Mouse (Mus musculus) midbrain, embryonic 12.5 days (tissue): ENCODE measurements around the gene Tmem95. TPM values are rescaled to one million over a fixed set of nuclear protein-coding genes. Genes with fewer than 3 reads are reported as not detected.
A peak's percentile ranks its signal among the peaks of the same experiment; 100 is the strongest.

Source experiments
- ATAC-seq: fragments of 200-750 bp; cut with Nextera tagmentation; 2 replicates; pipeline ENCODE4 v1.8.0; 2017; ENCODE audit warnings: low read depth, moderate TSS enrichment, moderate library complexity; ENCODE audit not compliant: low FRiP score
- H3K27ac ChIP-seq: fragments of 300-500 bp; sonication (generic); replicated peaks from 2 replicates; pipeline ENCODE4 v1.5.1; 2016; ENCODE audit warnings: mild to moderate bottlenecking
- H3K27me3 ChIP-seq: fragments of 300-500 bp; sonication (generic); 2 replicates; pipeline ENCODE4 v1.6.1; 2016; ENCODE audit warnings: mild to moderate bottlenecking
- H3K36me3 ChIP-seq: fragments of 300-500 bp; sonication (generic); 2 replicates; pipeline ENCODE4 v1.6.1; 2016
- H3K4me1 ChIP-seq: fragments of 300-500 bp; sonication (generic); 2 replicates; pipeline ENCODE4 v1.6.1; 2016
- H3K4me2 ChIP-seq: fragments of 300-500 bp; sonication (generic); replicated peaks from 2 replicates; pipeline ENCODE4 v1.6.1; 2016; ENCODE audit warnings: mild to moderate bottlenecking, moderate library complexity
- H3K4me3 ChIP-seq: fragments of 300-500 bp; sonication (generic); 2 replicates; pipeline ENCODE4 v1.5.1; 2016; ENCODE audit warnings: mild to moderate bottlenecking
- H3K9ac ChIP-seq: fragments of 300-500 bp; sonication (generic); replicated peaks from 2 replicates; pipeline ENCODE4 v1.6.1; 2016; ENCODE audit warnings: mild to moderate bottlenecking, moderate library complexity
- H3K9me3 ChIP-seq: fragments of 300-500 bp; sonication (generic); 2 replicates; pipeline ENCODE4 v1.6.1; 2016; ENCODE audit warnings: mild to moderate bottlenecking
- WGBS: fragments of 180-500 bp; shearing (Covaris S2); methylation state at CpG from one replicate; pipeline ENCODE4 v1.1.7; 2016; 5-methylcytosine and 5-hydroxymethylcytosine counted together
- polyA plus RNA-seq: library from polyadenylated mRNA; unstranded; fragments of >200 nt; fragmentation: Nextera tagmentation; extraction: Ambion mirVana; gene quantifications from 2 replicates; pipeline ENCODE4 v1.2.1, GENCODE M21; 2016

Gene Tmem95
- polyA plus RNA-seq, 1 experiment from 2014 or later: not detected

- Histone ChIP-seq H3K4me2 (no peak overlapping the region), H3K36me3 (no peaks in the 10 kb centered on the region), H3K4me1 (peaks cover 24% of the 10 kb centered on the region), H3K9me3 (no peaks in the 10 kb centered on the region), H3K4me3 (no peak overlapping the region), H3K27ac (no peak overlapping the region), H3K27me3 (peaks cover 32% of the 10 kb centered on the region), H3K9ac (no peak overlapping the region)
- WGBS: 88% methylated on average over 9 of the region's 9 CpGs
- no peak for ATAC-seq
These were observed 6.4 kb upstream of the Tmem95 start for GRCm38 (mm10) chr11:69884240-69884639.

- Histone ChIP-seq H3K27ac (no peak overlapping the region), H3K27me3 (peaks cover 34% of the 10 kb centered on the region), H3K9ac (no peak overlapping the region), H3K4me1 (peaks cover 24% of the 10 kb centered on the region), H3K36me3 (no peaks in the 10 kb centered on the region), H3K9me3 (no peaks in the 10 kb centered on the region), H3K4me2 (no peak overlapping the region), H3K4me3 (no peak overlapping the region)
- no peak for ATAC-seq
- WGBS: 91% methylated on average over 8 of the region's 8 CpGs
These were observed 5.8 kb upstream of the Tmem95 start for GRCm38 (mm10) chr11:69883527-69884151.

GRCm38 (mm10) chr11:69883066-69883465 is 5.2 kb upstream of the Tmem95 start:
- no peak for ATAC-seq
- 59% methylated on average over 4 of the region's 4 CpGs for WGBS
- Histone ChIP-seq H3K4me2 (no peak overlapping the region), H3K9me3 (no peaks in the 10 kb centered on the region), H3K27ac (no peak overlapping the region), H3K9ac (no peak overlapping the region), H3K36me3 (no peaks in the 10 kb centered on the region), H3K27me3 (peaks cover 34% of the 10 kb centered on the region), H3K4me3 (no peak overlapping the region), H3K4me1 (peaks cover 24% of the 10 kb centered on the region)

GRCm38 (mm10) chr11:69881787-69882670 is 4.2 kb upstream of the Tmem95 start:
- no peak; the same call in 1 of the 2 replicates for ATAC-seq
- Histone ChIP-seq H3K4me1 (peaks cover 27% of the 10 kb centered on the region), H3K4me3 (peak overlapping the region; percentile 48), H3K9ac (no peak overlapping the region), H3K9me3 (no peaks in the 10 kb centered on the region), H3K27me3 (peaks cover 39% of the 10 kb centered on the region), H3K36me3 (no peaks in the 10 kb centered on the region), H3K27ac (no peak overlapping the region), H3K4me2 (peak overlapping the region; percentile 71)
- WGBS: 60% methylated on average over 21 of the region's 21 CpGs

GRCm38 (mm10) chr11:69880853-69881603 is 3.2 kb upstream of the Tmem95 start, which contains the start of gene Kctd11:
TSS of gene Kctd11 (minus strand) at chr11:69881406.
- Histone ChIP-seq H3K9ac (peak within 1 kb of the TSS; percentile 37), H3K4me2 (peak within 1 kb of the TSS; percentile 71), H3K27me3 (peaks cover 39% of the 10 kb centered on the region), H3K27ac (0 out of 2 replicates have a peak within 1 kb of the TSS, but pooled peaks have one; percentile 10), H3K9me3 (no peaks in the 10 kb centered on the region), H3K36me3 (no peaks in the 10 kb centered on the region), H3K4me3 (peak within 1 kb of the TSS; percentile 48), H3K4me1 (peaks cover 29% of the 10 kb centered on the region)
- peak; percentile 75 for ATAC-seq
- WGBS: under 1% methylated on average over 46 of the region's 46 CpGs

GRCm38 (mm10) chr11:69880506-69880852 is 2.7 kb upstream of the Tmem95 start:
- H3K36me3 ChIP-seq: no peaks in the 10 kb centered on the region
- WGBS: under 1% methylated on average over 18 of the region's 18 CpGs
- peak overlapping the region; percentile 71 for H3K4me2 ChIP-seq
- H3K9ac ChIP-seq: peak overlapping the region; percentile 37; the same call in 1 of the 2 replicates
- peaks cover 38% of the 10 kb centered on the region for H3K27me3 ChIP-seq
- peak overlapping the region; percentile 48 for H3K4me3 ChIP-seq
- H3K4me1 ChIP-seq: peaks cover 29% of the 10 kb centered on the region
- peak; percentile 55 for ATAC-seq
- no peaks in the 10 kb centered on the region for H3K9me3 ChIP-seq
- 0 out of 2 replicates have a peak overlapping the region, but pooled peaks have one; percentile 10 for H3K27ac ChIP-seq

- no peak overlapping the region for H3K27ac ChIP-seq
- 60% methylated on average over 15 of the region's 15 CpGs for WGBS
- H3K4me1 ChIP-seq: peaks cover 29% of the 10 kb centered on the region
- peak overlapping the region; percentile 48; the same call in 1 of the 2 replicates for H3K4me3 ChIP-seq
- H3K9ac ChIP-seq: peak overlapping the region; percentile 37; the same call in 1 of the 2 replicates
- H3K4me2 ChIP-seq: peak overlapping the region; percentile 71
- ATAC-seq: no peak
- H3K27me3 ChIP-seq: peaks cover 35% of the 10 kb centered on the region
- no peaks in the 10 kb centered on the region for H3K36me3 ChIP-seq
- no peaks in the 10 kb centered on the region for H3K9me3 ChIP-seq
These were observed 1.9 kb upstream of the Tmem95 start for GRCm38 (mm10) chr11:69879711-69880110.

GRCm38 (mm10) chr11:69878952-69879351 is 1.1 kb upstream of the Tmem95 start:
- Histone ChIP-seq H3K9ac (no peak overlapping the region), H3K36me3 (no peaks in the 10 kb centered on the region), H3K4me1 (peaks cover 29% of the 10 kb centered on the region), H3K27ac (no peak overlapping the region), H3K27me3 (peaks cover 35% of the 10 kb centered on the region), H3K9me3 (no peaks in the 10 kb centered on the region), H3K4me3 (no peak overlapping the region), H3K4me2 (no peak overlapping the region; the same call in 1 of the 2 replicates)
- 91% methylated on average over 6 of the region's 6 CpGs for whole genome bisulfite sequencing
- no peak for ATAC-seq

GRCm38 (mm10) chr11:69878399-69878798 is 581 bp upstream of the Tmem95 start:
- Histone ChIP-seq H3K27me3 (peaks cover 35% of the 10 kb centered on the region), H3K27ac (no peak overlapping the region), H3K9me3 (no peaks in the 10 kb centered on the region), H3K36me3 (no peaks in the 10 kb centered on the region), H3K9ac (no peak overlapping the region), H3K4me1 (peaks cover 29% of the 10 kb centered on the region), H3K4me3 (no peak overlapping the region), H3K4me2 (no peak overlapping the region)
- ATAC-seq: no peak
- 62% methylated on average over 3 of the region's 3 CpGs for WGBS

- H3K4me3 ChIP-seq: peak overlapping the region; percentile 15; the same call in 1 of the 2 replicates
- peak; percentile 36; the same call in 1 of the 2 replicates for ATAC-seq
- H3K9me3 ChIP-seq: no peaks in the 10 kb centered on the region
- WGBS: 2% methylated on average over 12 of the region's 12 CpGs
- H3K4me1 ChIP-seq: peaks cover 29% of the 10 kb centered on the region
- H3K27me3 ChIP-seq: peaks cover 27% of the 10 kb centered on the region
- H3K27ac ChIP-seq: no peak overlapping the region
- H3K36me3 ChIP-seq: no peaks in the 10 kb centered on the region
- H3K4me2 ChIP-seq: peak overlapping the region; percentile 40
- H3K9ac ChIP-seq: peak overlapping the region; percentile 39; the same call in 1 of the 2 replicates
These were observed 951 bp downstream of the Tmem95 start for GRCm38 (mm10) chr11:69876867-69877266.

- WGBS: 74% methylated on average over 7 of the region's 7 CpGs
- H3K4me3 ChIP-seq: no peak overlapping the region
- H3K4me2 ChIP-seq: no peak overlapping the region
- H3K36me3 ChIP-seq: no peaks in the 10 kb centered on the region
- no peak overlapping the region for H3K27ac ChIP-seq
- no peak for ATAC-seq
- no peak overlapping the region for H3K9ac ChIP-seq
- H3K9me3 ChIP-seq: no peaks in the 10 kb centered on the region
- peaks cover 21% of the 10 kb centered on the region for H3K27me3 ChIP-seq
- H3K4me1 ChIP-seq: peaks cover 23% of the 10 kb centered on the region
These were observed 1.6 kb downstream of the Tmem95 start for GRCm38 (mm10) chr11:69876186-69876585.
